Mouse (Mus musculus) liver, adult 2 months (tissue): ENCODE results near the gene Krt79. TPM values are rescaled to one million over a fixed set of nuclear protein-coding genes. Genes with fewer than 3 reads are reported as not detected.

ENCODE experiments used
- DNase-seq: peaks from one replicate; pipeline ENCODE4 v3.0.0-alpha.2; 2011; ENCODE audit warnings: low read depth, low spot score; ENCODE audit errors: extremely low read depth
- H3K27ac ChIP-seq: fragments of 200-500 bp; replicated peaks from 2 replicates; pipeline ENCODE4 v1.5.1; 2012; ENCODE audit warnings: low read depth, mild to moderate bottlenecking, control low read depth, inconsistent platforms, low read length; ENCODE audit not compliant: insufficient read depth
- H3K27me3 ChIP-seq: fragments of 200-500 bp; 2 replicates; pipeline ENCODE4 v1.6.1; 2012; ENCODE audit warnings: mild to moderate bottlenecking, moderate library complexity, low read length, inconsistent platforms; ENCODE audit not compliant: control insufficient read depth, insufficient read depth
- H3K36me3 ChIP-seq: fragments of 200-500 bp; 2 replicates; pipeline ENCODE4 v1.6.1; 2012; ENCODE audit warnings: low read length, inconsistent platforms; ENCODE audit not compliant: control insufficient read depth, insufficient read depth
- H3K4me1 ChIP-seq: fragments of 200-500 bp; 2 replicates; pipeline ENCODE4 v1.6.1; 2011; ENCODE audit warnings: low read length; ENCODE audit not compliant: control insufficient read depth, insufficient read depth
- H3K4me3 ChIP-seq: fragments of 200-500 bp; 2 replicates; pipeline ENCODE4 v1.5.1; 2011; ENCODE audit warnings: low read depth, mild to moderate bottlenecking, control low read depth, low read length, moderate library complexity; ENCODE audit not compliant: insufficient read depth
- H3K79me2 ChIP-seq: fragments of 200-500 bp; 2 replicates; pipeline ENCODE4 v1.6.1; 2012; ENCODE audit warnings: inconsistent platforms, mild to moderate bottlenecking, low read length, moderate library complexity; ENCODE audit not compliant: control insufficient read depth, insufficient read depth
- H3K9ac ChIP-seq: fragments of 200-500 bp; 2 replicates; pipeline ENCODE4 v1.6.1; 2012; ENCODE audit warnings: low read depth, mild to moderate bottlenecking, control low read depth, inconsistent platforms, low read length
- CTCF ChIP-seq: fragments of 200-500 bp; IDR thresholded peaks from 2 replicates; pipeline ENCODE4 v1.5.1; 2011; ENCODE audit warnings: low read depth, low read length, control low read depth
- POLR2A ChIP-seq: fragments of 200-500 bp; IDR thresholded peaks from 2 replicates; pipeline ENCODE4 v1.6.1; 2011; ENCODE audit warnings: low read length, control low read depth; ENCODE audit not compliant: insufficient read depth; ENCODE audit errors: extremely low read depth
- WGBS: fragments of 180-500 bp; shearing (Covaris S2); methylation state at CpG from one replicate; pipeline ENCODE4 v1.1.7; 2018; 5-methylcytosine and 5-hydroxymethylcytosine counted together
- polyA plus RNA-seq: library from polyadenylated mRNA; depleted of rRNA; stranded (reverse); fragments of >200 nt; gene quantifications from 2 replicates; pipeline ENCODE4 v1.2.3, GENCODE M21; 2012
- total RNA-seq: library from RNA; depleted of rRNA; stranded (reverse); fragments of >200 nt; gene quantifications from 2 replicates; pipeline ENCODE4 v1.2.3, GENCODE M21; 2014

Gene Krt79
- total and polyA plus RNA-seq, 2 experiments, result 0.09 to 0.10 TPM

- no peak overlapping the region for H3K4me3 ChIP-seq
- H3K27ac ChIP-seq, result no peak overlapping the region; the same call in 1 of the 2 replicates
- no peaks in the 10 kb centered on the region for H3K27me3 ChIP-seq
- no peaks in the 10 kb centered on the region for H3K79me2 ChIP-seq
- peak overlapping the region; percentile 4; the same call in 1 of the 2 replicates for H3K9ac ChIP-seq
- no peak for DNase-seq
- no peak for TF ChIP-seq CTCF
- no peak for TF ChIP-seq POLR2A
- no peaks in the 10 kb centered on the region for H3K4me1 ChIP-seq
- H3K36me3 ChIP-seq, result no peaks in the 10 kb centered on the region
- WGBS, result 79% methylated on average over 13 of the region's 13 CpGs
Measured at GRCm38 (mm10) chr15:101983315-101983948, 43.3 kb upstream of the Krt79 start.

DNA sequence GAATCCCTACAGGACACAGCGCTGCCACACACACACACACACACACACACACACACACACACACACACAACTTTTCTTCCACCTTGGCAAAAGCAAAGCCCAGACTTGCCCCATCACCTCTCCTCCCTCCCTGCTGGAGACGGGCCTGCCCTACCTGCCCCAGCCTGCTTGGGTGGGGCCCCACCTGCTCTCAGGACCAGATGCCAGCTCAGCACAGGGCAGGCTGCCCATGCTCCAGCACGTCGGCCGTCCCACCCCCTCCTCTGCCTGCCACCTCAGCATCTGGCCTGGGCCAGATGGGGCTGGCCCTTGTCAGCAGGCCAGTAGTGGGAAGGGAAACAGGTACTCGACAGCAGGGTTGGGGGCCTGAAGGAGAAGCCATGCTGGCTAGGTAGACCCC is 40.7 kb upstream of the Krt79 start:
- no peak for TF ChIP-seq CTCF
- TF ChIP-seq POLR2A, result no peak
- Histone ChIP-seq H3K4me3 (no peak overlapping the region), H3K36me3 (no peaks in the 10 kb centered on the region), H3K27me3 (no peaks in the 10 kb centered on the region), H3K27ac (0 out of 2 replicates have a peak overlapping the region, but pooled peaks have one; percentile 19), H3K9ac (no peak overlapping the region), H3K4me1 (peaks cover 12% of the 10 kb centered on the region), H3K79me2 (no peaks in the 10 kb centered on the region)
- WGBS, result 47% methylated on average over 6 of the region's 6 CpGs
- DNase-seq, result no peak

- Histone ChIP-seq H3K79me2 (no peaks in the 10 kb centered on the region), H3K4me3 (peak overlapping the region; percentile 48; the same call in 1 of the 2 replicates), H3K9ac (peak overlapping the region; percentile 67), H3K27ac (peak overlapping the region; percentile 74), H3K27me3 (no peaks in the 10 kb centered on the region), H3K36me3 (no peaks in the 10 kb centered on the region), H3K4me1 (peaks cover 12% of the 10 kb centered on the region)
- peak; percentile 16; the same call in 1 of the 2 replicates for TF ChIP-seq CTCF
- 0 out of 2 replicates have a peak, but pooled peaks have one; percentile 3 for TF ChIP-seq POLR2A
- 3% methylated on average over 38 of the region's 39 CpGs for WGBS
- DNase-seq, result peak; percentile 54
Measured at GRCm38 (mm10) chr15:101977043-101977726, 37.1 kb upstream of the Krt79 start.

GRCm38 (mm10) chr15:101976641-101977040 is 36.5 kb upstream of the Krt79 start:
- TF ChIP-seq CTCF (no peak), POLR2A (no peak)
- H3K9ac ChIP-seq, result peak overlapping the region; percentile 67
- peak; percentile 72 for DNase-seq
- H3K79me2 ChIP-seq, result no peaks in the 10 kb centered on the region
- peaks cover 12% of the 10 kb centered on the region for H3K4me1 ChIP-seq
- H3K27me3 ChIP-seq, result no peaks in the 10 kb centered on the region
- H3K4me3 ChIP-seq, result no peak overlapping the region
- H3K27ac ChIP-seq, result peak overlapping the region; percentile 74
- H3K36me3 ChIP-seq, result no peaks in the 10 kb centered on the region
- WGBS, result 20% methylated on average over 3 of the region's 3 CpGs

- peak overlapping the region; percentile 74 for H3K27ac ChIP-seq
- H3K27me3 ChIP-seq, result no peaks in the 10 kb centered on the region
- peaks cover 12% of the 10 kb centered on the region for H3K4me1 ChIP-seq
- TF ChIP-seq POLR2A (no peak), CTCF (no peak)
- peak; percentile 29 for DNase-seq
- H3K36me3 ChIP-seq, result no peaks in the 10 kb centered on the region
- no peak overlapping the region for H3K4me3 ChIP-seq
- H3K79me2 ChIP-seq, result no peaks in the 10 kb centered on the region
- no peak overlapping the region for H3K9ac ChIP-seq
- WGBS, result 82% methylated on average over 5 of the region's 5 CpGs
Measured at GRCm38 (mm10) chr15:101976023-101976422, 35.9 kb upstream of the Krt79 start.
